Mouse (Mus musculus) embryonic facial prominence, embryonic 10.5 days (tissue): ENCODE results near the gene Meltf. TPM values are rescaled to one million over a fixed set of nuclear protein-coding genes. Genes with fewer than 3 reads are reported as not detected.

Experiments used
- DNase-seq: peaks from one replicate; pipeline ENCODE4 v3.0.0-alpha.2; 2017; ENCODE audit warnings: low spot score
- H3K27ac ChIP-seq: fragments of 300-500 bp; sonication (generic); replicated peaks from 2 replicates; pipeline ENCODE4 v1.5.1; 2016; ENCODE audit warnings: mild to moderate bottlenecking
- H3K27me3 ChIP-seq: fragments of 300-500 bp; sonication (generic); replicated peaks from 2 replicates; pipeline ENCODE4 v1.6.1; 2016; ENCODE audit warnings: low read depth, mild to moderate bottlenecking; ENCODE audit not compliant: poor library complexity, severe bottlenecking
- H3K36me3 ChIP-seq: fragments of 300-500 bp; sonication (generic); replicated peaks from 2 replicates; pipeline ENCODE4 v1.6.1; 2016; ENCODE audit warnings: mild to moderate bottlenecking, moderate library complexity
- H3K4me1 ChIP-seq: fragments of 300-500 bp; sonication (generic); 2 replicates; pipeline ENCODE4 v1.6.1; 2016
- H3K4me3 ChIP-seq: fragments of 300-500 bp; sonication (generic); 2 replicates; pipeline ENCODE4 v1.5.1; 2016; ENCODE audit warnings: mild to moderate bottlenecking, moderate library complexity
- H3K9me3 ChIP-seq: fragments of 300-500 bp; sonication (generic); 2 replicates; pipeline ENCODE4 v1.6.1; 2016; ENCODE audit warnings: mild to moderate bottlenecking
- WGBS: fragments of 180-500 bp; shearing (Covaris S2); methylation state at CpG from one replicate; pipeline ENCODE4 v1.1.7; 2016; 5-methylcytosine and 5-hydroxymethylcytosine counted together
- polyA plus RNA-seq: library from polyadenylated mRNA; unstranded; fragments of >200 nt; fragmentation: Nextera tagmentation; extraction: Ambion mirVana; gene quantifications from 2 replicates; pipeline ENCODE4 v1.2.1, GENCODE M21; 2016

Meltf gene
- polyA plus RNA-seq, 1 experiment from 2014 or later: 0.06 TPM

- no peak overlapping the region for H3K4me3 ChIP-seq
- no peaks in the 10 kb centered on the region; the same call in 1 of the 2 replicates for H3K27me3 ChIP-seq
- peaks cover 4% of the 10 kb centered on the region for H3K4me1 ChIP-seq
- H3K27ac ChIP-seq: no peak overlapping the region
- DNase-seq: no peak
- H3K36me3 ChIP-seq: peaks cover 63% of the 10 kb centered on the region
- 94% methylated on average over 8 of the region's 8 CpGs for WGBS
- no peaks in the 10 kb centered on the region for H3K9me3 ChIP-seq
These were observed 4.9 kb upstream of the Meltf start for GRCm38 (mm10) chr16:31873721-31874120.

- Histone ChIP-seq H3K36me3 (peaks cover 46% of the 10 kb centered on the region), H3K4me1 (peaks cover 13% of the 10 kb centered on the region), H3K27me3 (peaks cover 4% of the 10 kb centered on the region; the same call in 1 of the 2 replicates), H3K9me3 (no peaks in the 10 kb centered on the region), H3K27ac (no peak overlapping the region), H3K4me3 (no peak overlapping the region)
- DNase-seq: no peak
- WGBS: 92% methylated on average over 4 of the region's 4 CpGs
These were observed 3.2 kb upstream of the Meltf start for GRCm38 (mm10) chr16:31875391-31875790.

GRCm38 (mm10) chr16:31876386-31876785 lies 2.2 kb upstream of the Meltf start:
- peaks cover 36% of the 10 kb centered on the region for H3K36me3 ChIP-seq
- H3K4me1 ChIP-seq: peaks cover 13% of the 10 kb centered on the region
- no peaks in the 10 kb centered on the region for H3K9me3 ChIP-seq
- peaks cover 4% of the 10 kb centered on the region; the same call in 1 of the 2 replicates for H3K27me3 ChIP-seq
- no peak overlapping the region for H3K4me3 ChIP-seq
- DNase-seq: no peak
- 86% methylated on average over 10 of the region's 10 CpGs for WGBS
- no peak overlapping the region for H3K27ac ChIP-seq

- H3K4me3 ChIP-seq: no peak overlapping the region
- no peak for DNase-seq
- no peaks in the 10 kb centered on the region for H3K9me3 ChIP-seq
- WGBS: 79% methylated on average over 6 of the region's 6 CpGs
- H3K36me3 ChIP-seq: peaks cover 23% of the 10 kb centered on the region
- H3K4me1 ChIP-seq: peaks cover 23% of the 10 kb centered on the region
- H3K27ac ChIP-seq: no peak overlapping the region
- peaks cover 7% of the 10 kb centered on the region for H3K27me3 ChIP-seq
These were observed 558 bp upstream of the Meltf start for GRCm38 (mm10) chr16:31878052-31878451.

- H3K27ac ChIP-seq: no peak overlapping the region
- 84% methylated on average over 8 of the region's 8 CpGs for WGBS
- no peak for DNase-seq
- H3K4me1 ChIP-seq: peaks cover 45% of the 10 kb centered on the region
- 0 out of 2 replicates have a peak, but pooled peaks cover under 1% of the 10 kb centered on the region for H3K36me3 ChIP-seq
- H3K4me3 ChIP-seq: no peak overlapping the region
- peaks cover 20% of the 10 kb centered on the region for H3K27me3 ChIP-seq
- no peaks in the 10 kb centered on the region for H3K9me3 ChIP-seq
These were observed 1.7 kb downstream of the Meltf start for GRCm38 (mm10) chr16:31880146-31880840.

- Histone ChIP-seq H3K4me1 (peaks cover 45% of the 10 kb centered on the region), H3K36me3 (no peaks in the 10 kb centered on the region), H3K9me3 (no peaks in the 10 kb centered on the region), H3K4me3 (no peak overlapping the region), H3K27me3 (peaks cover 29% of the 10 kb centered on the region), H3K27ac (no peak overlapping the region)
- DNase-seq: no peak
- WGBS: 67% methylated on average over 9 of the region's 9 CpGs
These were observed 3.8 kb downstream of the Meltf start for GRCm38 (mm10) chr16:31882381-31882908.

- H3K27ac ChIP-seq: peak overlapping the region; percentile 14; the same call in 1 of the 2 replicates
- no peak for DNase-seq
- H3K4me1 ChIP-seq: peaks cover 45% of the 10 kb centered on the region
- 0 out of 2 replicates have a peak overlapping the region, but pooled peaks have one; percentile 21 for H3K4me3 ChIP-seq
- 82% methylated on average over 14 of the region's 14 CpGs for WGBS
- peaks cover 29% of the 10 kb centered on the region for H3K27me3 ChIP-seq
- H3K36me3 ChIP-seq: no peaks in the 10 kb centered on the region
- no peaks in the 10 kb centered on the region for H3K9me3 ChIP-seq
These were observed 4.7 kb downstream of the Meltf start for GRCm38 (mm10) chr16:31883302-31883701.

- H3K4me1 ChIP-seq: peaks cover 39% of the 10 kb centered on the region
- no peaks in the 10 kb centered on the region for H3K9me3 ChIP-seq
- peak overlapping the region; percentile 14; the same call in 1 of the 2 replicates for H3K27ac ChIP-seq
- peak; percentile 60 for DNase-seq
- peak overlapping the region; percentile 21; the same call in 1 of the 2 replicates for H3K4me3 ChIP-seq
- 15% methylated on average over 6 of the region's 6 CpGs for WGBS
- peaks cover 29% of the 10 kb centered on the region for H3K27me3 ChIP-seq
- no peaks in the 10 kb centered on the region for H3K36me3 ChIP-seq
These were observed 5.3 kb downstream of the Meltf start for GRCm38 (mm10) chr16:31883902-31884301.

- no peak overlapping the region for H3K27ac ChIP-seq
- H3K4me3 ChIP-seq: no peak overlapping the region
- 88% methylated on average over 7 of the region's 7 CpGs for WGBS
- no peak for DNase-seq
- H3K4me1 ChIP-seq: peaks cover 12% of the 10 kb centered on the region
- no peaks in the 10 kb centered on the region for H3K36me3 ChIP-seq
- H3K9me3 ChIP-seq: no peaks in the 10 kb centered on the region
- H3K27me3 ChIP-seq: peaks cover 27% of the 10 kb centered on the region
These were observed 12.3 kb downstream of the Meltf start for GRCm38 (mm10) chr16:31890907-31891306.

- Histone ChIP-seq H3K36me3 (no peaks in the 10 kb centered on the region), H3K27ac (no peak overlapping the region), H3K27me3 (peaks cover 39% of the 10 kb centered on the region), H3K4me1 (peaks cover 32% of the 10 kb centered on the region), H3K4me3 (no peak overlapping the region), H3K9me3 (no peaks in the 10 kb centered on the region)
- 62% methylated on average over 5 of the region's 5 CpGs for WGBS
- DNase-seq: no peak
These were observed 15.0 kb downstream of the Meltf start for GRCm38 (mm10) chr16:31893396-31894141.

GRCm38 (mm10) chr16:31896971-31897774 lies 18.6 kb downstream of the Meltf start:
- H3K4me3 ChIP-seq: peak overlapping the region; percentile 46
- 12% methylated on average over 29 of the region's 29 CpGs for WGBS
- DNase-seq: peak; percentile 78
- H3K27ac ChIP-seq: peak overlapping the region; percentile 49
- peaks cover 33% of the 10 kb centered on the region for H3K4me1 ChIP-seq
- H3K36me3 ChIP-seq: no peaks in the 10 kb centered on the region
- peaks cover 6% of the 10 kb centered on the region; the same call in 1 of the 2 replicates for H3K9me3 ChIP-seq
- peaks cover 24% of the 10 kb centered on the region; the same call in 1 of the 2 replicates for H3K27me3 ChIP-seq
